Mouse (Mus musculus): ENCODE results near the gene Rpgrip1l.

The Rpgrip1l gene

DNA sequence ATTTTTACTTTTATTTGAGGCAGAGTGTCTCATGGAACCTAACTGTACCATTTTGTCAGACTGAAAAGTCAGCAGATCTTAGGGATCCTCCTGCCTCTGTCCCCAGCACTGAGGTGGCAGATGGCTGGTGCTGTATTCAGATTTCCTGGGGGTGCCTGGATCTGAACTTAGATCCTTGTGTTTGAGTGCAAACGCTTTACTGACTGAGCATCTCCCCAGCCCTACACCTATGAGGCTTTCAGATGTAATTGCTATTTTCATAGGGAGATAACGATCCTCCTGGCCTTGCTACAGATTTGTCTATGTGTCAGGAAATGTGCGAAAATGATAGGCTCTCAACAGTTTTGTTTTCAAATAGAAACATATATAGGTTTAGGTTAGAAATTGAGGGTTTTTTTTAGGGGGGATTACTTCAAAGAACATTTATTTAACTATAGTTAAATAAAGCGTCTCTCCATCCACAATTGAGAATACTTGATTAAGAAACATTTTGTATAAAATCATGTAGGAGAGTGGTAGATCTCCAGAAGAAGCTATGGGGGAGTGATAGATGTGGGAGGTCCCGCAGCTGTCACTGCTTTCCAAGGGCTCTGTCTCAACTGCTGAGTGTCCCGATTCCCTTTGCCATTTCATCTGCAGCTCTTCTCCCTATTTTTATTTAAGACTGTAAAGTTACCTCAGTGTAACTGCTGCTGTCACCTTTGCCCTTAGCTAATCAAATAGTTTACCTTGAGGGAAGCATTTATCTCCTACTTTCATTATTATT, 25.5 kb upstream of the Rpgrip1l start:
- no peak for ATAC-seq (ENCODE audit: insufficient number of reproducible peaks, low FRiP score, low TSS enrichment)

GRCm38 (mm10) chr8:91329461-91329850, 16.4 kb upstream of the Rpgrip1l start:
- ATAC-seq (ENCODE audit: insufficient number of reproducible peaks, low FRiP score, low TSS enrichment): no peak

- ATAC-seq (ENCODE audit: insufficient number of reproducible peaks, low FRiP score, low TSS enrichment): no peak
These were observed 16.0 kb upstream of the Rpgrip1l start for GRCm38 (mm10) chr8:91329056-91329455.

DNA sequence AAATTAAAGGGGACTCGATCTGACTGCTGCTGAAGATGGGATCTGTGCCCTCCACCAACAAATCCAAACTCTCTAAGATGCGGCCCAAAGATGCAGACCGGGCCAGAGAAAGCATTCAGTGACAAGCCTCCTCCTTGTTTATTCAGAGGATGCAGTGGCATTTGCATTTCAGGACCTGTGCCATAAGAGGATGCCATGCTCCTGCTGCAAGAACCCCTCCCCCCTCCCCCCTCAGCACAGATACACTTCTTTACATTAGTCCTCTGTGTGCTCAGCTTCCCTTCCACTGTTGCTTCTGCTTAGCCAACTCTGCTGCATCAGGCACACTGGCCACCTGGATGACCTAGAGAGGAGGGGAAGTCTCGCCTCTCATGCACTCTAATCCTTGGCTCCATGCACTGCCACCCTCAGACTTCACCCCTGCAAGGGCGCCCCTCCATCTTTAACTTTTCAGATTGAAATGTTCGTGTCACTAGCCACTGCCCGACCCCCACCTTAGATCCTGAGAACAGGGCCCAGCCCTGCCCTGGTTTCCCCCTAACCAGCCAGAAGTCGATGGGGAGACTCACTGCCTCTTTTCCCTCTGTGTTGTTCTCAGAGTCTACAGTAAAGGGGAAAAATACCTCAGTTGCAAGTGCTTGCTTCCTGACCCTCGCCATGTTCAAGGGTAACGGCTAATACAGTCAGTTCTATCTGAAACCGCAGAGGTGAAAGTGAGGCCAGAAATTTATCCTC, 14.6 kb upstream of the Rpgrip1l start:
- no peak for ATAC-seq (ENCODE audit: insufficient number of reproducible peaks, low FRiP score, low TSS enrichment)

GRCm38 (mm10) chr8:91326946-91327345, 13.9 kb upstream of the Rpgrip1l start:
- no peak for ATAC-seq (ENCODE audit: insufficient number of reproducible peaks, low FRiP score, low TSS enrichment)

DNA sequence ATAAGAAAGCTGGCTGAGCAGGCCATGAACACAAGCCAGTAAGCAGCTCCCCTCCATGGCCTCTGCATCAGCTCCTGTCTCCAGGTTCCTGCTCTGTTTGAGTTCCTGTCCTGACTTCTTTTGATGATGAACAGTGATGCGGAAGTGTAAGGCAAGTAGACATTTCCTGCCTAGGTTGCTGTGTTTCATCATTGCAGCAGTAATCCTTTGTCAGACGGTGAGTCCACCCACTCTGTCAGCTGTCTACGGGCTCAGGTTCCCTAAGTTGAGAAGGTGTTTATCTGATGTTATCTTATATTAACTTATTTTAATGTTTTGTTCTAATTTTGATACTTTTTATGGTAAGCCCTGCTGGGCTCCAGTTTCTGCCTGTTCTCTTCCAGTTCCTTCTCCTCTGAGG, 13.0 kb upstream of the Rpgrip1l start:
- ATAC-seq (ENCODE audit: insufficient number of reproducible peaks, low FRiP score, low TSS enrichment): no peak

- ATAC-seq (ENCODE audit: insufficient number of reproducible peaks, low FRiP score, low TSS enrichment): no peak
These were observed 11.9 kb upstream of the Rpgrip1l start for GRCm38 (mm10) chr8:91324916-91325315.

DNA sequence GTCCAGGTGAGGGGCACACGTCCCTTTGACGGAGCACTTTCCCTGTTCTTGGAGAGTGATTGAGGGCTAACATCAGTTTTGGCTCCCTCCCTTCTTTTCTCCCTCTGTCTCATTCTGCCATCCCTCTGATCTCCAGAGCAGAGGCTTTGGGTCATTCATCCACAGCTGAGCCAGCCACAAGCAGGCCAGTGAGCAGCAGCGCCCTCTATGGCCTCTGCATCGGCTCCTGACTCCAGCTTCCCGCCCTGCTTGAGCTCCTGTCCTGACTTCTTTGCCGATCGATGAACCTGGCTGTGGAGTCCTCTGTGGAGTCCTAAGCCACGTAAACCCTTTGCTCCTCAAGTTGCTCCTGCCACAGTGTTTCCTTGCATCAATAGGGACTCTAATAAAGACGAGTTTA, 11.2 kb upstream of the Rpgrip1l start:
- no peak for ATAC-seq (ENCODE audit: insufficient number of reproducible peaks, low FRiP score, low TSS enrichment)

- ATAC-seq (ENCODE audit: insufficient number of reproducible peaks, low FRiP score, low TSS enrichment): peak; percentile 67
These were observed 10.4 kb upstream of the Rpgrip1l start for GRCm38 (mm10) chr8:91323511-91323910.

- ATAC-seq (ENCODE audit: insufficient number of reproducible peaks, low FRiP score, low TSS enrichment): no peak
These were observed 6.1 kb upstream of the Rpgrip1l start for GRCm38 (mm10) chr8:91318938-91319729.

- no peak for ATAC-seq (ENCODE audit: insufficient number of reproducible peaks, low FRiP score, low TSS enrichment)
These were observed 4.6 kb upstream of the Rpgrip1l start for GRCm38 (mm10) chr8:91317567-91318227.

DNA sequence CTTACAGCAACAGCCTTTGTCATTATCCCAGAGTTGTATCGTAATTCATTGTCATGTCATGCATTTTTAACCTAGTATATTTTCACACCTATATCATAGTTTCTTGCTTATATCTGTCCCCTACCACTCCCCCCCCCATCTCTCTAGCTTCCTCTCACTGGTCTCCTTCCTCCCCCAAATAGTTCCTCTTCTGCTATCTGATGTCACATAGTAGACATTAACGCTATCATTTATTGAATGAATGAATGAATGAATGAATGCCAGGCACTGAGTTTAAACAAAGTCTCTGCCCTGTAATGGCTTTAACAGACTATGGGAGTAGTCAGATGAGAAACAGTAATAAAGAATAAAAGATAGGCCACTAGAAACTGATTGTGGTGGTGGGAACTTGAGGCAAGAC, 720 bp downstream of the Rpgrip1l start:
- no peak for ATAC-seq (ENCODE audit: insufficient number of reproducible peaks, low FRiP score, low TSS enrichment)

GRCm38 (mm10) chr8:91304481-91305386, 8.3 kb downstream of the Rpgrip1l start:
- no peak for ATAC-seq (ENCODE audit: insufficient number of reproducible peaks, low FRiP score, low TSS enrichment)

GRCm38 (mm10) chr8:91298672-91299071, 14.4 kb downstream of the Rpgrip1l start:
- no peak for ATAC-seq (ENCODE audit: insufficient number of reproducible peaks, low FRiP score, low TSS enrichment)

DNA sequence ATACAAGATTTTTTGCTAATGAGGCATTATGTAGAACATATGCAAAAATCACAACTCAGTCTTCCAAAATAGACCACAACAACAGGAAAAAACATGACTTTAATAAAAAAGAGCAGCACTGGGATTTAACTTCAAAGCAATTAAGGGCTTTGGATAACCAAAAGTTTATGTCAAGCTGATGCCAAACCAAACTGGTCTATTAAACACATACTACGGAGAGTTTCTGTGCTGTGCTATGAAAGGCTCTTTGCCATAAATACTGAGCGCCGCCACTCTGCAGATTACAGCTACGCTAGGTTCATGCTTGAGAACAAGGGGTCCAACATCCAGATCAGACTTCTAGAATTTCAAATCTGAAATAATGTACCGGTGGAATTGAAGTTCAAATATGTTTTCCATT, 17.3 kb downstream of the Rpgrip1l start:
- no peak for ATAC-seq (ENCODE audit: insufficient number of reproducible peaks, low FRiP score, low TSS enrichment)

GRCm38 (mm10) chr8:91290576-91290975, 22.5 kb downstream of the Rpgrip1l start:
- ATAC-seq (ENCODE audit: insufficient number of reproducible peaks, low FRiP score, low TSS enrichment): no peak

- ATAC-seq (ENCODE audit: insufficient number of reproducible peaks, low FRiP score, low TSS enrichment): no peak
These were observed 26.8 kb downstream of the Rpgrip1l start for GRCm38 (mm10) chr8:91286237-91286636.

DNA sequence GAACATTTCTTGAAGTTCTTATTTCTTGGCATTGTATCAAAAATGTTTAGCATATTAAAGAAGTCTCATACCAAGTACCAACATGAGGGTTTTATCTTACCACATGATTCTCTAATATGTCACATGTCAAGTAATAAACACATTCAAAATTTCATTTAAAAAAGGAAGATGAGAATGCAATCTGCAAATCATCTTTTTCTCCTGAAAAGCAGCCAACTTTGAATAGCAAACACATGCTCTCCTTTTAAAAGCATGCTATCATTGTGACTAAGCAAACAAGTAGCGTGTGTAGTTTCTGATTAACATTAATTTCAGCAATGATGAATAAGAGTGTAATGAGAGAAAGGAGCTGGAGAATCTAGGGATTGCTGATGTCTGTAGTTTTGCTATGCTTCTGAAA, 29.2 kb downstream of the Rpgrip1l start:
- ATAC-seq (ENCODE audit: insufficient number of reproducible peaks, low FRiP score, low TSS enrichment): no peak

GRCm38 (mm10) chr8:91282655-91283054, 30.4 kb downstream of the Rpgrip1l start:
- ATAC-seq (ENCODE audit: insufficient number of reproducible peaks, low FRiP score, low TSS enrichment): no peak

GRCm38 (mm10) chr8:91281545-91281944, 31.5 kb downstream of the Rpgrip1l start:
- ATAC-seq (ENCODE audit: insufficient number of reproducible peaks, low FRiP score, low TSS enrichment): no peak
